Mouse (Mus musculus) C2C12 (cell line): ENCODE data around the gene Cebpzos.

Experiments
- CEBPB ChIP-seq: IDR thresholded peaks from one replicate; pipeline ENCODE4 v1.6.1; 2011; ENCODE audit warnings: low read depth, mild to moderate bottlenecking, control low read depth, moderate library complexity
- CTCF ChIP-seq: IDR thresholded peaks from one replicate; pipeline ENCODE4 v1.5.1; 2011; ENCODE audit not compliant: control insufficient read depth, insufficient read depth, insufficient read length
- FOSL1 ChIP-seq: IDR thresholded peaks from one replicate; pipeline ENCODE4 v1.8.0; 2011; ENCODE audit warnings: mild to moderate bottlenecking, low read length; ENCODE audit not compliant: poor library complexity, insufficient read depth, severe bottlenecking
- MAX ChIP-seq: IDR thresholded peaks from one replicate; pipeline ENCODE4 v1.6.1; 2011; ENCODE audit warnings: mild to moderate bottlenecking, control low read depth
- MYOD1 ChIP-seq: IDR thresholded peaks from one replicate; pipeline ENCODE4 v1.6.1; 2011; ENCODE audit warnings: low read depth; ENCODE audit not compliant: control insufficient read depth, insufficient read length
- MYOG ChIP-seq: IDR thresholded peaks from one replicate; pipeline ENCODE4 v1.6.1; 2011; ENCODE audit not compliant: control insufficient read depth, insufficient read length; ENCODE audit errors: extremely low read depth
- USF1 ChIP-seq: IDR thresholded peaks from one replicate; pipeline ENCODE4 v1.6.1; 2011; ENCODE audit warnings: low read depth, mild to moderate bottlenecking, control low read depth, moderate library complexity

GRCm38 (mm10) chr17:78891020-78891419 is 25.3 kb upstream of the Cebpzos start:
- TF ChIP-seq CTCF (no peak), MYOG (no peak), MAX (no peak), USF1 (no peak), CEBPB (no peak), MYOD1 (no peak), FOSL1 (no peak)
